Mouse (Mus musculus) cerebellum, adult (tissue): ENCODE measurements around the gene Magoh.

Experiments
- ATAC-seq: cut with Nextera tagmentation; 2 replicates; pipeline ENCODE4 v1.9.2; 2017; ENCODE audit warnings: mild to moderate bottlenecking, moderate library complexity, mixed read lengths; ENCODE audit not compliant: insufficient number of reproducible peaks, low FRiP score, low TSS enrichment

The Magoh gene

DNA sequence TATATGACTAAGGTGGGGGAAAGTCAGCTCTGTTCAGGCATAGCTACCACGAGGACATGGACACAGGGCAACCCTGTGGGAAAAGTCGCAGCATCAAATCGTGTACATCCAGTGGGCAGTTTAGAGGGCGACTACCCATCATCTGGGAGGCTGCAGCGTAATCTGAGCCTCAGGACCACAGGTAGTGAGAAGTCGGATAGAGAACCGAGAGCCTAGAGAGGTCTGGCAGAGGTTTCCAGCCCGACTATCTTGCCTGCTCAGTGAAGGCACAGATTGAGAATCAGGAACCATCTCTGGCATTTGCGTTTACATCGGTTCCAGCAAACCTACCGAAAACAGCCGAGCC lies 9.8 kb downstream of the Magoh start:
- no peak; the same call in 1 of the 2 replicates for ATAC-seq

DNA sequence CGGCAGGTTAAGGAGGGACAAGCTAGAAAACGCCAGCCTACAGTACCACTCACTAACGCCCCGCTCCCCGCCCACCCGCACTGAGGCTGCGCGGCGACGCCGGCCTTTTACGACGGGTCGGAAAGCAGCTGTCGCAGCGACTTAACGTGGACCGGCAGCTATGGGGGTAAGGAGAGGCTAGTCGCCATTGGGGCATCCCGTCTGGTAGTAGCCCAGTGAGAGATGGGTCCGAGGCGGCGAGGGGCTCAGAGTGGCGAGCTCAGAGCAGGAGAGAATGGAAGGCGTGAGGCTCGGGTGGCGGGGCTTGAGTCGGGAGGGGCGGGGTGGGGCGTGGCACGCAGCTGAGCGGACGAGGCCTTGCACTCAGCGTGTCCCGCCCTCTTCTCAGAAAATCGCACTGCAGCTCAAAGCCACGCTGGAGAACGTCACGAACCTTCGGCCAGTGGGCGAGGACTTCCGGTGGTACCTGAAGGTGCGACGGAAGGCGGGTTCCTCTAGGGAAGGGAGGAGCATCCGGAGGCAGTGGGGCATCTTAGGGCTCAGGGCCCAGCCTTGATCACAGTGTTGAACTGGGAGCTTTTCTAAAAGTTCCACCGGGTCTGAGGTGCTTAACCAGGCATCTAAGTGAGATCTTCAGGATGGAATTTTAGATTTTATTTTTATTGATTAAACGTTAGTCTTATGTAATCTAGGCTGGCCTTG lies 10.3 kb downstream of the Magoh start, which contains the start of gene 0610037L13Rik:
Gene 0610037L13Rik (plus strand): TSS at position 83 of the 702 bp plus-strand sequence.
- ATAC-seq, result peak; percentile 94

DNA sequence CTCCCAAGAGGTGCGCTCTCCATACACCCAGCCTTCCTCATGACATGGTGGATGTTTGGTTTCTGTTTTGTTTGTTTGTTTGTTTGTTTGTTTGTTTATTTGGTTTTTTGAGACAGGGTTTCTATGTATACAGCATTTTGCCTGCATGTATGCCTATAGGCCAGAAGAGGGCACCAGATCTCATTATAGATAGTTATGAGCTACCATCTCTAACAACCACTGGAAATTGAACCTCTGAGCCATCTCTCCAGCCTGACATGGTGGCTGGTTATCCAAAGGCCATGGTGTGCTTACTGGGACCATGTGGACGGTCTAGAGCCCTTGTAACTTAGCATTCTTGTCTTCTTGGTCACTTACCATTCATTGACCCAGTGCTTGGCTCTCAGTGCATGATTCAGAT lies 13.1 kb downstream of the Magoh start:
- ATAC-seq, result no peak

DNA sequence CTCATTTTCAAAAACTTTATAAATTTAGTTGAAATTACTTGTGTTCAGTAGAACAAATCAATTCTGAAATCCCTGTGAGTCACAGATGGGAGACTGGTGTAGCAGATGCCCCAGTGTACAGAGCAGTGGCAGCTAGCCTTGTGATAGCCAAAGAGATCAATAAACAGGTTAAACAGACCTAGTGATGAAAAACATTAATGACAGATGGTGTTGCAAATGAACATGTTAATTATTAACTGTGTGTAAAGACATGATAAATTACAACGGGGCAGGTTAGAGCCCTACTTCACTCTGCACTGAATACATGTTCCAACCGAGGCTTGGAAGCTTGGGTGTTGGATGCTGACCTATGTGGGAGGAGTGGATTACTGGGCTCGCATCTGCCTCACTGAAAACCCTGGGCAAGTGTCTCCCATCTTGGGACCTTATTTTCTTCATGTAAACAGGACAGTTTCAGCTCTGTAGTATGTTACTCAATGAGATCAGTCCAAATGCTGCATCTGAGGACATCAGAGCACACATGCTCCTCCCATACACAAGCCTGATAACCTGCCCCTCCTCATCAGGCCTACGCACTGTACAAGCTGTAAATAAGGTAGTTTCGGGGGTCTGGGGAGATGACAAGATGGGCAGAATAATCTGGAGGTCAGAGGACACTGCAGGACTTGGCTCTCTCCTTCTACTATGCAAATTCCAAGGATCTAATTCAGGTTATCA lies 19.8 kb downstream of the Magoh start:
- ATAC-seq, result no peak

DNA sequence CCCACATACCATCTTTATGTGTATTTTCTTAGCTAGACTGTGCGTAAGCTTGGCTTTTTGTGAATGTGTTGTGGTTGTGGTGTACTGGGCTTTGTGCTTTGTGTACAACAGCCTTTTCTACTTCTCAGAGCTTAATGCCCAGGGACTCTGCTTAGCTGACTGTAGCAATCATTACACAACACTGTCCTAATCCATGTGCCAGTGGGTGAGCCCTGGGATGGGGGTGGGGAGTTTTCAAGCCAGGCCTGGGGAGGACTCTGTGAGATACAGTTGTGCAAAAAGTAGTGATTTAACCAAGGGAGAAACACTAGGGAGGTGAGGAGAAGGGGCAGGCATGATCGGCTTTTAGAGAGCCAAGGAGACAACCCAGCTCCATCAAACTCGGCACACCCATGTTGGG lies 20.7 kb downstream of the Magoh start:
- ATAC-seq, result no peak

DNA sequence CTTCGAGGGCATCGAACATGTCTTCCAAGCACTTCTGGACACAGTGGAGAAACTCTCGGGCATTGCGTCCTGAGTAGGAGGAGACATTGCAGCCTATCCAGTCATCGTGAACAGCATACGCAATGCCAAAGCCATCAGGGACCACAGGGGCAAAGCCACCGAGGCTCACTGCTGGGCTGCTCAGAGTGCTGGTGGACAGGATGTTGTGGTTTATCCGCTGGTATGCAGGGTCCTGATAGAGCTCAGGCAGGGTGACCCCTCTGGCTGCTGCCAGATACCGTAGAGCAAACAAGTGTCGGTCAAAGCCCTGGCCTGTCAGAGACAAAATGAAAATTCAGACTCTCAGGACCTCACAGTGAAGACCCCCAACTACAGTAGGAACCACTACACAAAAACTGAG lies 24.7 kb downstream of the Magoh start:
- no peak for ATAC-seq

DNA sequence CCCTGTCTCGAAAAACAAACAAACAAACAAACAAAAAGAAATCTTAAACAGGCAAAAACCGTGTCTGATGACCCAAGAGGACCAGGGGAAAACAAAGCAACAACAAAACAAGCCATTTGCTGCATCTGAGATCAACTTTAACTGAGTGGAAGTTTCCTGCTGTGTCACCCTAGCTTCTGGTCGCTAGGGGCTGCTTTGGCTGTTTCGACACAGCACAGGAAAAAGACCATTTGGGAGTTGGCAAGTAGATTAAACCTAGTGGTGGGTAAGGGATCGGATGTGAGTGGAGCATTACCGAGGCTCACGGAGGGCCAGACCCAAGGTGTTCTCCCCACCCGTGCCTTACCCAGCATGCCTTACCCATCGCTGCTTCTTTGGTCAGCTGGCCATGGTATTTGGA lies 27.0 kb downstream of the Magoh start:
- no peak for ATAC-seq

DNA sequence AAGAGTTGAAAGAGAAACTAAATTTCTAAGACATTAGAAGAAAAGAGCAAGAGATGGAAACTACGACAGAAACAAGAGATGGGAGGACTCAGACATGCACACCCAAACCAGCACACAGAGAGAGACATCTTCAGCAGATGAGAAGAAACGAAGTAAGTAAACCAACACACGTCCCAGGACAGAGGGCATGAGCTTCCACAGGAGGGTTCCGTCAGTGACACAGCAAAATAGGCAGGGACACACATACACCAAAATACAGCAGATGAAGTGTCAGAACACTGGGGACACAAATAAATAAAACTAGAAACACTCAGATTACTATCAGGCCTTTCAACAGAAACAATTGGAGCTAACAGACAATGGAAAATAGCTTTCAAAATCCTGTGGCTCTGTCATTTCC lies 30.5 kb downstream of the Magoh start:
- no peak for ATAC-seq

DNA sequence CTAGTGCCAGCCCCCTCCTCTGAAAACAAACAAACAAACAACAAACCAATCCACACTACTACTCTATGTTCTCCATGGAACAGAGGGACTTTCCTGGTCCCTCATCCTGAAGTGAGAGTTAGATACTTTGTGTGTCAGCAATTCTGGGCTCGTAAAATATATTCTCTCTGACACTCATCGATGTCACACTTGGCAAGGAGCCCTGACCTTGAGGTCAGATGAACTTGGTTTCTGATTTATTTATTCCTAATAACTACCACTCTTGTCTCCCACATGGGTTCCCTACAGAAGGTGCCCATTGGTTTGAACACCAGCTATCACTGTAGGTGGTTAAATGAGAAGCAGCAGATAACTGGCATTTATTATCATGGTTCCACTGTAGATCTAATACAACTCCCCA lies 40.8 kb downstream of the Magoh start:
- ATAC-seq, result no peak

DNA sequence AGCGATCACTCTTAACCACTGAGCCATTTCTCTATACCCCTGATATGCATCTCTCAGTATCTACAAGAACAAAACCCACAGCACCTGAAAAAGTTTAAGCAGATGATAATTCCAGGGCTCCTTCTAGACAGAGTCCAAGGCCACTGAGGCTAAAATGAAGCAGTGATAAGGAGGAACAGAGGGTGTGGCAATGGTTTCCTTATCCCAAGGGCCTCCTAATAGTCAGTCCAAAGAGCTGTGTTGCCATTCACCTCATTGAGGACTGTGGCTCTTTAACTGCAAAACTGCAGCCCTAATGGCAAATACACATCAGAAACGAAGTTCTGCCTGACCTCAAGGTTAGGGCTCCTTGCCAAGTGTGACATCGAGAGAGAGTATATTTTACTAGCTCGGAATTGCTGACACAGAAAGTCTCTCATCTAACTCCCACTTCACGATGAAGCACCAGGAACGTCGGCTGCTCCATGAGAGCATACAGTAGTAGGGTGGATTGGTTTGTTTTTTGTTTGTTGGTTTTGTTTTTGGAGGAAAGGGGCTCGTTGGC lies 41.7 kb downstream of the Magoh start:
- ATAC-seq, result no peak

DNA sequence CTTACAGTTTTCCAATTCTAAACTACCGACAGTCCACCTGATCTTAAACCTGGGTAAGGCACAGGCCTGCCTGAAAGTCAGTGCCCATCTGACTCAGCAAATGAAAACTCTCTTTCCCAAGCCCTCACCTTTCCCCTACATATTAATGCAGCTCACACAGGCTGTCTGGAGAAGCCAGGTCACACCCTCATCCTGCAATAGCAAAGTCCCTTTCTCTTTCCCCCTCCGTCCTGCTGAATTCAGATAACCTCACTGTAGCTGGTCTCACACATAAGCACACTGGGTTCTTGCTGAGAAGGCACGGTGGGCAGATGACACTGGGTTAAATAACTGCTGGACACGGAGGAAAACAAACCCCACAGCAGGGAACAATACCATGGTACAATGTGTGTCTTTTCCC lies 42.4 kb downstream of the Magoh start:
- ATAC-seq, result no peak

DNA sequence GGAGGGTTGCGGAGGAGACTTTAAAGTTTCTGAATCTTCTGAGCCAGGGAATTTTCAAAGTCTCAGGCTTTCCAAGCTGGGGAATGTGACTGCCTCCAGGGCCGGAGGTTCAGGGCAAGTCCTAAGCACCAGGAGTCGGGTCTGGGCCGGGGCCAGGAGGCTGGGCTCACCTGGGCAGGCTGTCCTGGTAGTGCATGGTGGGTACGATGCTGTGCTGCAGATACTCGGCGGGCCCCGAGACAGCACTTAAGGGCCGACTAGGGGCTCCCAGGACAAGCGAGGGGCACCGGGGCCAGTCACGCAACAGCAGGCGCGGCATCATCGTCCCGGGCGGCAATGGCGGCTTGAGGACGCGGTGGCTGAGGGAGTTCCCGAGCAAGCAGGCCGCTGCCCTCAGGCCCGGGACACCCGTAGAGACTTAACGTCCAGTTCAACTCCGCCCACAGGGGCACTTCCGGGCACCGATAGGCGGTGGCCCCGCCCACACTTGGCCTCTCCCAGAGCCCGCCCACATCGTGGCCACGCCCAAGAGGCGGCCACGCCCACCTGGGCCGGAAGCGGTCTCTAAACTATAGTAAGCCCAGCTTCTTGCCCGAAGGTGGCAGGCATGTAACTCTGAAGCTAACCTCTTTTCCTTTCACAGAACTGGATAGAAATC lies 43.7 kb downstream of the Magoh start, which contains the start of gene Cpt2:
Gene Cpt2 (minus strand): TSS at position 466 of the 658 bp plus-strand sequence.
- ATAC-seq, result peak; percentile 80; the same call in 1 of the 2 replicates

DNA sequence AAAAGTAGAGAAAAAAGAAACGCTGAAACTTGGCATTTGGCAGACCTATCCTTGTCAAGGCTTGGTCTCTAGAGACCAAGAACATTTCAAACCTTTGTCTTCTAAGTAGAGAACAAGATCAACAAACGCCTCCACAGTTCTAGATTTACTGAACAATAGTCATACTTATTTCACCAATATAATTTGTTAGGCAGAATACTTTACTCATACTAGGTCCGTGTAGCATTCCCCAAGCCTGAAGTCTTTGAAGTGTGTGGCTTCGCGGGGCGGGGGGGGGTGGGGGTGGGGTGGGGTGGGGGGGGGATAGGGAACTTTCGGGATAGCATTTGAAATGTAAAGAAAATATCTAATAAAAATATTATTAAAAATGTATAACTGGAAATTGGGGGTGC lies 44.2 kb downstream of the Magoh start:
- no peak for ATAC-seq

DNA sequence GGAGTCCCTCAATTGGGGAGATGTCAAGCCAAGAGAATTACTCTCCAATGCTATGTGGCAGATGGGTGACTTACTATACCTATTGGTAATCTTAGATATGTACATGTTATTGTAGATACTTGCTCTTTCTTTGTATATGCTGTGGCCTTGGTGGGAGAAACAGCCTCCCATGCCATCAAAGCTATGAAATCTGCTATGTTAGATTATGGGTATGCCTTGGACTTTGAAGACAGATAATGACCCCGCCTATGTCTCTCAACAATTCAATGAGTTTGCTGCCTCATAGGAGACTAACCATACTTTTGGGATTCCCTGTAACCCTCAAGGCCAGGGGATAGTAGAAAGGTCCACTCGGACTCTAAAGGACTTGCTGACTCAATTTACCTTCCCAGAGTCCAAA lies 48.7 kb downstream of the Magoh start:
- no peak for ATAC-seq

DNA sequence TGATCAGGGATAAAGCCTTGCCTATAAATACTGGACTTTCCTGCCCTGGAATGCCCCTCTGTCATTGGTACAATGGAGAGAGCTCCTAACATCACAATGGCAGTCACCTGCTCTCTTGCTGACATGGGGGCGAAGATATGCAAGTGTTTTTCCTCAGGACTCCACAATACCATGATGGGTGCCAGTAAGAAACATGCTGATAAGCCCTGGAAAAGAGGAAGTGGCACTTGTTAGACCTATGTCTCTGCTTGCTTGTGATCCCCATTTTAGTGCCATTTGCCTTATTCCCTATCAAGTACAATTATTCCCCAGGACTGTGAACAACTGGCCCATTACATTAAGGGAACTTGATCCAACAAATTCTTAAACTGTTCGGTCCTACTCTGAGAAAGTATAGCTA lies 49.2 kb downstream of the Magoh start:
- no peak for ATAC-seq

DNA sequence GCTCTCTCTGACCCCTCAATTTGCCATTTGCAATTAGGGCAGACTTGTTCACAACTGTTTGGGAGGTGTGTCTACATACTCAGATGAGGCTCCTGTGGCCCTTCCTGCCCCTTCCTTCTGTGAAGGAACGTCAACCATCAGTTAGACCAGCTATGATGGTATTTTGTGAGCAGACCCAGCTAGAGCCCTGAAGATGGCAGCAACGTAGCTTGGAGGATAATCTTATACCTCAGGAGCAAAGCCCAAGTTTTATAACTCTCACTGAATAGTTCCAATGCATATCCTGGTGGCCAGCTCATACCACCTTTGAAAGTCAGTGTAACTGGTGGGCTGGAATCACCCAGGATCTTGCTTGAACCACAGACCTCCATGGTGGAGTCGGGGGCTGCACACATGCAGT lies 51.9 kb downstream of the Magoh start:
- no peak for ATAC-seq

DNA sequence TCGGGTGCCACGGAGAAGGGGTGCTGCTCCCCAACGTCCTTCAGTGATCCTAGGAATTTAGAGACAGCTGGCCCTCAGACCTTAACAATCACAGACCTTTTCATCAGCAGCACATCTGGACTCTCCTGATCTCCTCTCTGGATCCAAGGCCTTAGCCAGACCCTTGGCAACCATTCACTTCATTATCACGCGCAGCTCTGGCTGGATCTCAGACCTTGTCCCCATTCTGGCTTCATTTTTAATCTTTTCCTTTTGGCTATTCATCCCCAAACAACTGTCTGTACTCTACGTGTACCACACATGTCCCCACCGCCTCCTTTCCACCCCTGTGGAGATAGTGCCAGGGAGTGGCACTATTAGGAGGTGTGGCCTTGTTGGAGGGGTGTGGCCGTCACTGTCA lies 53.7 kb downstream of the Magoh start:
- ATAC-seq, result no peak

DNA sequence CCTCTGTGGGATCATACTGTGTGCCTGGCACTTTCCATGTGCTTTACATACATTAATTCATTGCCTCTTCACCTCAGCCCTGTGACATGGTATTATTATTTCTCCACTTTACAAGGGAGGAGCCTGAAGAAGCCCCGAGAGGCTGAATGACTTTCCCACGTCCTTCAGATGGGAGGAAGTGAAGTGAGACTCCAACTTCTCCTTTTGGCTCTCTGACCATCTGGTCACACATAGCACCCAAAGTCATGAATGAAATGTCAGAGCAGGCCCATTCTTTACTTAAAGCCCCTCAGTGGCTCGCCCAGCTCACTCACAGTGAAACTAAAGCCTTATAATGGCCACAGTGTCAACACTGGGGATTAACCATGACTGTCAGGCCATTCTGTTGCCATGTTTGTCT lies 55.7 kb downstream of the Magoh start:
- no peak for ATAC-seq
